Mouse (Mus musculus) left cerebral cortex, postnatal 10 days (tissue): ENCODE data around the gene Fabp2. TPM values are rescaled to one million over a fixed set of nuclear protein-coding genes. Genes with fewer than 3 reads are reported as not detected.
"Not testable (repeated sequence)": the region's sequence is repeated elsewhere in the genome, so short reads cannot be mapped to it uniquely, and the experiment has no call there.

Source experiments
- DNase-seq, 2 experiments: peaks; one replicate each; pipeline ENCODE4 v3.0.0; 2021 to 2022; ENCODE audit warnings: low spot score in 2 of 2, mixed read lengths in 1 of 2; ENCODE audit errors: extremely low spot score in 1 of 2
- intact Hi-C: fragments of 180-260 bp; cut with DNase I; formaldehyde crosslinking; loops from one replicate; pipeline ENCODE4 v1.15.1; 2025
- total RNA-seq, 2 experiments: library from RNA; stranded (reverse); gene quantifications; 2 replicates each; pipeline ENCODE4 v1.2.3; 2021

Gene Fabp2
- total RNA-seq, 2 experiments from 2014 or later, result not detected

DNA sequence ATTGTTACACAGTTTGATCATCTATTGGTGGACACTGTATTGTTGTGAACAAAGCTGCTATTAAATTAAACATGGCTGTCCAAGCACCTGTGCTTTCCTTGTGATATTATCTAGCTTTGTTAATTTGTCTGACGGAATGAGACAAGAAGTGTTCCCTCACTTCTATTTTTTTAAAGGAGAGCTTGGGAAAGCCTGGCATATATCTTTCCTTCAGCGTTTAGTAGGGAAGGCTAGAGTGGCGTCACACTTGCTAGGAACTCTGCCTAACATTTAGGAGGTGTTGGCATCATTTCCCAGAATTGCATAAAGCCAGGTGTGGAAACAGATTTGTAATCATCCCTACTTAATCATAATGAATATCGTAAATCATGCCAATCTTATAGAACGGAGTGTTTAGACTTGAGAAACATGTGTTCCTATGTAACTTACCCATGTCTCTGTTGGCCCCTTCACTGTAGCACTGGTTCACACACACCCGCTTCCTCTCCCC, 21.4 kb downstream of the Fabp2 start:
- intact Hi-C loops, result no loop called here
- DNase-seq, result no peak

DNA sequence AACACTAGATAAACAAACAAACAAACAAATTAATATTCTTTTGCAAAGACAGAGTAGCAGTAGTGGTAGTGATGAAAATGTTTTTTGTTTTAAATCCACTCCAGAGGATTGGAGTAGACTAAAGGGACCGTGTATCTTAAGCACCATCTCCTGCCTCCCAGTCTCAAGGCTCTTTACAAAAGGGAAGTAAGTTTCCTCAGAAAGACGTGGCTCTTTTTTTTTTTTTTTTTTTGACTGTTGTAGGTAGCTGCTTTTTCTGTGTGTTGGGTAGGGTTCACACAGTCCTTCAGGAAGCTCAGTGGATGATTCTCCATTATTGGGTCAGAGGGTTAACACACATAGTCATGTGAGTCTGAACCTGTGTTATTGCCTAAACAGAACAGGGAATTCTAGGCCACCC, 23.8 kb downstream of the Fabp2 start:
- no peak for DNase-seq
- intact Hi-C loops, result no loop called here

DNA sequence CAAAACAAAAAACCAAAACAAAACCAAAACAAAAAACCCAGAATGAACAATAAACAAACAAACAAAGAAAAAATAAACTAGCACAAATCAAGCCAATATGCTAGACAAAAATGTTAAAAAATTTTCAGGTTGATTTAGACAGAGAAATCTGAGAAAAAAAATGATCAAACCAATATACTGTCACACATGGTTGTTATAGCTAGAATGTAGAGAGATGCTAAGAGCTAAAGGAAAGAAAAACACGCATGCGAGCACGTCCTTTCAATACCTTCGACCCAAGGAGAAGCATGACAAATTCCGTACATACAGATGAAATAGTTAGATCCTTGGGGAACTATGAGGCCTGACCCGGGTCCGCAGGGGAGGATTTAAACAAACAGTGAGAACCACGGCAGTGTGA, 24.4 kb downstream of the Fabp2 start, which contains the start of gene Gm10959:
Gm10959 (minus strand) TSS at position 101 of the 400 bp plus-strand sequence.
- DNase-seq, result no peak
- intact Hi-C loops, result no loop called here

DNA sequence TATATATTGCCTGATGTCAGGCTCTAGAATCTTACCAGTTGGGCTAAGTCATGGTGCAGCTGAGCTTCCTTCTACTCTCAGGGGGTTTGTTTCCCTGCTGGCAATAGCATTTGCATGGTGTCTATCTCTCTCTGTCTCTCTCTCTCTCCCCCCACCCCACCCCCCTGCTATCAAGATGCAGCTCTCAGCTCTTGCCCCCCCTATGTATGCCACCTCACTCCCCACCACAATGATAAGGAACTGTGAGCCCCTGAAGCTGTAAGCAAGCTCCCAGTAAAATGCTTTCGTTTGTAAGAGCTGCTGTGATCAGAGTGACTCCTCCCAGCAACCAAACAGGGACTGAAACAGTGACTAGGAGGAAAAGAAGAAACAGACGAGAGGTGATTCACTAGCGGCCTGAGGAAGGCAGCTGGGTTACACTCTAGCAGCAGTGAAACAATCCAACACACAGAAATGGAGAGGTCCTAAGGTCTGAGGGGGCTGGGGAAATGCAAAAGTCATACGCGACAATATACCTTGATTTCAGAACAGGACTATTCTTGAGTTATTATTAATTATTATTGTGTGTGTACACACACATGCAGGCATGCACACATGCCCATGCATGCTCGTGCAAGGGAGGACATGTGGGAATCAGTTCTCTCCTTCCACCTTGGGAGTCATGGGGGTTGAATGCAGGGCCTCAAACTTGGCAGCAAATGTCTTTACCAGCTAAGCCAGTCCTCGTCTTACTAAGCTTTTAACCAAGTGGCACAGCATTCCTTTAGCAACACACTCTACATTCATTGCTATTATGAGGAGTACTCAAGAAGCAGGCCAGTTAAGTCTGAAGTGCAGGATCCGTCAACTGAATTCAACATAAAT, 25.9 kb downstream of the Fabp2 start:
- no peak for DNase-seq
- intact Hi-C loops, result no loop called here

DNA sequence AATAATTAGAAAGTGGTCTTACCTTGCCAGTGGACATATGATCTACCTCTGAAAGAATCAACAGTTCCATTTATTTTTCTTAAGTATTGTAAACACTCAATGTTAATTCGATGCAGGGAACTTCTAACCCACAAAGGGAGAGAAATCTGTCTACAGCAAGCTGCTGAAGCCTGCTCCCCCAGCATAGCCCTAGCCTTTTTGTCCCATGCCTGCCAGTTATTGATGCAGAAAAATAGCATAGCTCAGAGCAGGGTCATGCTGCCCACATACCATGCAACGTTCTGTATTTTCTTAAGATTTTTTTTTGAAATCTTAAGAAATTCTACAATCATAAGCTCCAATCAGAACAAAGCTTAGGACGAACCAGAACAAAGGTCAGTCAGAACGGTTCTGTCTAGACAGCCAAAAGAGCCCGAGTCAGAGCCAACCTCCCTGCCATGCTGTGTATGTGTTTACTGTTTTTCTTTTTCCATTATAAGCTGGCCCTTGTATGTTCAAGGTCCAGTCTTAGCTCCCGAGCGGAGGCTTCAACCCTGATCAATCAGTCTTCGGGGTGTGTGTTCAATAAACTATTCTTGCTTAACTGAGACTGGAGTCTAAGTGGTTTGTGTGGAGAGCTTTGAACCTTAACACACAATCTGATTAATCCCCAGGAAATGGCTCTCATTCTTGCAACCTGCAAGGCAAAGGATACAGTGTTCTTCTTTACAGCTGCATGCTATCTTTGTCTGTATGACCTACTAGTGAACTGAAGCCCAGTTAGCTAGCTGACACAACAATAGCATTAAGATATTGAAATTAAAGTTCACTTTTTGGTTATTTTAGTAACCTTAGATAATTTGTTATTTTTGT, 27.0 kb downstream of the Fabp2 start:
- intact Hi-C loops, result no loop called here
- no peak for DNase-seq

DNA sequence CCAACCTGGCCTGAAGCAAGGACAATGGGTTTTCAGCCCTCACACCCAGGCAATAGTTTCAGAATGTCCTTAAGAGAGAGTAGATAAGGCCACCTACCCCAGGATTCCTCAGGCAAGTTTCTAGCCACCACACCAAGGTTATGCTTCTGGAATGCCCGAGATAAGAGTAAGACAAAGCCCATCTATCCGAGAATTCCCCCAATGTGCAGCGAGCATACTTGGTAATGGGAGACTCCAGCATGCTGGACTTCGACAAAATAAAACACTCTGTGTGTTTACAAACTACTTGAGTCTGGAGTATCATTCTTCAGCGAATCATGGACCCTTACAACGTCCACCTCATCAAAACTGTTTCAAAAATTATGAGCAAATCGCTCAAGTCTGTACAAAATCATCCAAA, 28.3 kb downstream of the Fabp2 start:
- no peak for DNase-seq
- intact Hi-C loops, result no loop called here

DNA sequence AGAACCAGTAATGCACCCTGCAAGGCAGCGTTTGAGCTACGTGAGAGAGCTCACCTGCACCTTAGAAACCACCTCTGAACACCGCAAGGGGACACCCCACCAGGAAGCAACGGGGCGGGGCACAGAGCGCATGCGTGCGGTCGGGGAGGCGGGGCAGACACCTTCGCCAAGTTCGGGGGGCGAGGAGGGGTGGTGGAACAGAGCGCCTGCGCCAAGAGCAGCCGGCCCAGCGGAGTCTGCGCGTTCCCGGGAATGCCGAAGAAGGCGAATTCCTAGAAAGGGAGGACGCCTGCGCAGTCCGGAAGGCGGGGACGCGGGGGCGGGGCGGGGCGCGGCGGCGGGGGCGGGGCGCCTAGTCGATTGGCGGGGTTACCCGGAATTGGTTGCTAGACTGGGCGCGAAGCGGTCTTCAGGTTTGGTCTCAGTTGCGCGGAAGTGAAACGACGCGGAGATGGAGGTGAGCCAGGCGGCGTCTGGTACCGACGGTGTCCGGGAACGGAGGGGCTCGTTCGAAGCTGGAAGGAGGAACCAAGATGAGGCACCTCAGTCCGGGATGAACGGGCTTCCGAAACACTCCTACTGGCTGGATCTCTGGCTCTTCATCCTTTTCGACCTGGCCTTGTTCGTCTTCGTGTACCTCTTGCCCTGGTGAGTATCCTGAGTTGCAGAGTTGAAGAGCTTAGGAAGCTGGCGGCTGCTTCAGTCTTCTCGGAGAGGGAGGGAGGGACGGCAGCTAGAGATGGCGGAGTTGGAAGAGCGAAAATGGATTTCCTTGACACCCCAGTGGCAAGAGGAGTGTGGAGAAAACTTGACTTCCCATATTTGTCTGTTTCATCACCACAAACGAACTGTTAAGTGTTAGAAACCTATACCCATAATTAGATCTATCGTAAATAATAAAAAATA, 29.4 kb downstream of the Fabp2 start, which contains the start of gene 1810037I17Rik:
1810037I17Rik (plus strand) TSS at position 195 of the 906 bp plus-strand sequence.
- peak; percentile 94 to 98 for DNase-seq
- intact Hi-C loops, result no loop called here

DNA sequence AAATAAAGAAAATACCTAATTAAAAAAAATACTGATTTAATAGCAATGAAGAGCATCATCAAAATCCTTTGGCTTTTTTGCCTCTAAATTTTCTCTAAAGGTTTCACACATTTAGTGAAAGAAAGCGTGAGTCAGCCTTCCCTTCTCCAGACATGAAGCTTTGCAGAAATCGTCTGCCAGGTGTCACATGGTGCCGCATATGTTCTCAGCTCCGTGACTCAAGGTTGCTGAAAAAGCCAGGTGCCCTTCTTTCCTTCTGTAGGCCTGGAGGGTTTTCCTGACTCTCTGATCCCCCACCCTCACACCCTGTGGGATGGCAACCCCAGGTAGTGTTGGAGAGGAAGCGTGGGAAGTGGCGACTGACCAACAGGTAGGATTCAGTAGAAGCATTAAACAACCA, 34.9 kb downstream of the Fabp2 start:
- peak in 1 of 2 experiments; percentile 12 for DNase-seq
- intact Hi-C loops, result no loop called here

DNA sequence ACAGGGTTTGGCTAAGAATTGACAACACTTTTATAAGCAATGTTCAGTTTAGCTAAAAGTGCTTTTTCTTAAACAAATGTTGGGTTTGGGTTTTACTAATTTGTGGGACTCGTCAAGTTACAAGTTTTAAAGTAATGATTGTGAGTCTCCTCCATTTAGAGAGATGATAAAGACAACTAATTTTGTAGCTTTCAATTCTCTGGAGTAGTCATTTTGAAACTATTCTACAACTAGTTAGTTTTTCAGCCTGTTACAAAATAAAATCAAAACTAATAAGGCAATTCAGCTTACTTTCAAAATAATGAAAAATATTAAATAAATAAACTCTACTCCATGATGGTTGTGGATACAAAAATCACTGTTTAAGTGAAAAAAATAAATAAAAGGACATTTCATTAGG, 37.6 kb downstream of the Fabp2 start:
- intact Hi-C loops, result no loop called here
- DNase-seq, result no peak

DNA sequence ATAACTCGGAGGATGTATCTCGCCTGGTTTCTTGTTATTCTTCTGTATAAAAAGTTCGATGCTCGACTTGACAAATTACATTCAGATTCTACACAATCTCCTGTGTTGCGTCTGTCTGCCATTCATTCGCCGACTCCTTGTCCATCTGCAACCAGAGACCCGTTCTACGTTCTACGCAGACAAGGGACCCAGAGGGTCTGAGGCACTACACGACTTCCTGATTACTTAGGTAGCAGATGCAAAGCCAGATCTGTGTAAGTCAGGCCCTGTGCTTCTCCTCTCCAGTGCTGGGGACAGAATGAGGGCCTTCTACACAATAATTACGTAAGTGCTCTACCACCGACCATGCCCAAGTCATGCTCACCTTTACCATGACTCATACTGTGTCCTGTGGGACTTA, 42.3 kb downstream of the Fabp2 start:
- intact Hi-C loops, result loop anchor here (5.0 kb wide), 1 partner anchor 165 kb away; no protein-coding TSS in a partner anchor
- DNase-seq, result not testable (repeated sequence)

DNA sequence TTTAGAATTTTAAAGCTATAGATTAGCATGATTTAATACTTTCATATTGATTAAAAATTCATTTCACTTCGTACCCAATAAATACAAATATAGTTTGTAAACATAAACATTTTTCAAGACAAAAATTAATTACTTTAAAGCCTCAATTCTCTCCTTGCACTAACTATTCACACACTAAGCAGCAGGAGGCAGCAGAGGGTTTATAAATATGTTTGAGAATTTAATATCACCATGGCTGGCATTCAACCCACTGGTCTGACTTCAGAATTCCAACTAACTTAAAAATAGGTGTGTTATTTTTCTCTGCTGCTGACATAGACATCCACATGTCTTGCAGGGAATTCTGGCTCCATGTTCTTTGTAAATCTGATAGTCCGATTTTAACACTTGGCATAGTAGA, 44.3 kb downstream of the Fabp2 start:
- intact Hi-C loops, result loop anchor here (5.0 kb wide), 1 partner anchor 163 kb away; no protein-coding TSS in a partner anchor
- DNase-seq, result peak; percentile 40 to 42

DNA sequence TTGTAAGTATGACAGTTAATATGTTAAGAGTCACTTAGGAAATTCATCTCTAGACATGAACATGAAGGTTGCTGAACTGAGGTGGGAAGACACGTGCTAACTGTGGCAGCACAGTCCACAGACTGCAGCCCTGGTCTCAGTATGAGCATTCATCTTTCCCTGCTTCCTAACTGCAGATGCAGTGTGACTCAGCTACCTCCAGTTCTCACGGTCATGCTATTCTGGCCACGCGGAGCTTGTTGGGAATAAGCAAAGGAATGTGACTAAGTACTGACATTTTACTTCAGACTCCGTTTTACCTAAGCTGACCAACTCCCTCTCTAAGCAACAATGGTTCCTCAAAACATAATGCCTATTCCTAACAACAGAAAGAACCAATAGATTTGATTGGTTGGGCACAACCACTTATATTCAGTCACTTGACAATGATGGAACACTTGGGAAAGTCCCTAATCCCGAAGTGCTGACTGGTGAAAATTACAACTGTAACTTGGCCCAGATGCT, 48.6 kb downstream of the Fabp2 start:
- intact Hi-C loops, result loop anchor here (5.0 kb wide), 1 partner anchor 209 kb away; no protein-coding TSS in a partner anchor

More for the DNA sequence above, 48.6 kb downstream of the Fabp2 start:
- no peak for DNase-seq

Other genes starting within 250 kb of the Fabp2 start
- 10 to 100 TPM in 1 of 2 experiments, 1 to 10 TPM in 1; 8.9 to 14.3 TPM for gene Pde5a, start 166.1 kb upstream of the Fabp2 start, total RNA-seq
- gene Gm10959, start 24.3 kb downstream of the Fabp2 start, total RNA-seq, result not detected
- 10 to 100 TPM; 43.2 to 48.6 TPM for gene 1810037I17Rik, start 29.1 kb downstream of the Fabp2 start, total RNA-seq
- 10 to 100 TPM; 19.5 to 26.3 TPM for gene Usp53, start 89.4 kb downstream of the Fabp2 start, total RNA-seq
- under 1 TPM in 1 of 2 experiments, not detected in 1; 0.30 TPM for gene Myoz2, start 139.9 kb downstream of the Fabp2 start, total RNA-seq